ENCODE assay signal across 1 mouse cellular context in the genomic region with DNA sequence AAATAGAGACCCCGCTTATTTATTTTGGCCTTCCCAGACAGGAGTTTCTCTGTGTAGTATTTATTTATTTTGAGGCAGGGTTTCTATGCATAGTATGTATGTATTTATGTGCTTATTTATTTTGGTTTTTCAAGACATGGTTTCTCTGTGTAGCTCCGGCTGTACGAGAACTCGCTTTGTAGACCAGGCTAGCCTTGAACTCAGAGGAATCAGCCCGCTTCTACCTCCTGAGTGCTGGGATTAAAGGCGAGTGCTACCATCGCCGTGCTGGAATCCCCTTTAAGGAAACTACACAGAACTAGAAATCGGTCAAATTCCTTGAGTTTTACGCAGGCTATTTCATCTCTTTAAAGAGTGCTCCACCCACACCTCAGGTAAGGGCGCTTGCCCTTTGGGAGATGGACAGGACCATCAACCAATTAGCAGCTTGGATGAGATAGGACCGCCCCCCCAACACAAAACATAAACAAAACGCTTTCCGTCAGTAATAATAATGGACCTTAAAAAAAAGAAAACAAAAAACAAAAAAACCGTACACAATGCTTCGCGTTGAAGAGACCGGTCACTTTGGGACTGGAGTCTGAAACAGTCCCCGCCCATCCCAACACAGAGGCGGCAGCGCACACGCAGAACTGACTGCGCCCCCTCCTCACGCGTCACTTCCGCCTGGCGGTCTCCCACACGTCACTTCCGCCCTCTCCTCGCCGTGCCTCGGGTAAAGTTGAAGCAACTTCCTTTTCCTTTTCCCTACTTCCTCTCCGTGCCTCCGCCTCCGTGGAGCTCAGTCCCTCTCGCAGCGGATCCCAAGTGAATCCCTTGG.
TF ChIP-seq lines count a peak whose summit lies in the region.

A gene (plus strand): TSS at position 688 of the 820 bp plus-strand sequence.

TF ChIP-seq in MEL, 35 proteins besides CTCF, POLR2A, EP300 and RAD21 (continued from another document):
- peak; percentile 91 for TF ChIP-seq ELF1 (IDR thresholded peaks at IDR 0.05; ENCODE audit: low read depth, low read length)
- TF ChIP-seq CHD2 (IDR thresholded peaks at IDR 0.05; ENCODE audit: low read length), result no peak
- peak; percentile 86; the same call in 1 of the 2 replicates for TF ChIP-seq MAZ (IDR thresholded peaks at IDR 0.05; ENCODE audit: low read depth, low read length)
- TF ChIP-seq POLR2AphosphoS2 (IDR thresholded peaks at IDR 0.05; ENCODE audit: low read length), result peak; percentile 54; the same call in 1 of the 2 replicates
- peak; percentile 90 for TF ChIP-seq SIN3A (IDR thresholded peaks at IDR 0.05; ENCODE audit: low read length)
- TF ChIP-seq POLR2AphosphoS5 (IDR thresholded peaks at IDR 0.05; ENCODE audit: borderline replicate concordance, low read depth, low read length), result no peak
- TF ChIP-seq USF1 (IDR thresholded peaks at IDR 0.05; ENCODE audit: low read depth, low read length), result no peak
- peak; percentile 83 for TF ChIP-seq KAT2A (conservative IDR thresholded peaks at IDR 0.05; ENCODE audit: low read depth, low read length)
- TF ChIP-seq UBTF (IDR thresholded peaks at IDR 0.05; ENCODE audit: borderline replicate concordance, insufficient read depth, low read depth, low read length), result no peak
- TF ChIP-seq CHD1 (IDR thresholded peaks at IDR 0.05; ENCODE audit: low read depth, low read length), result no peak
- no peak for TF ChIP-seq E2F4 (IDR thresholded peaks at IDR 0.05; ENCODE audit: borderline replicate concordance, low read depth, low read length)
- TF ChIP-seq RCOR1 (IDR thresholded peaks at IDR 0.05; ENCODE audit: low read depth, low read length), result no peak
- peak; percentile 82 for TF ChIP-seq NELFE (IDR thresholded peaks at IDR 0.05; ENCODE audit: low read depth, low read length)
- peak; percentile 53; the same call in 1 of the 2 replicates for TF ChIP-seq MXI1 (IDR thresholded peaks at IDR 0.05; ENCODE audit: low read depth, low read length)
- peak; percentile 40; the same call in 1 of the 2 replicates for TF ChIP-seq TBP (IDR thresholded peaks at IDR 0.05; ENCODE audit: low read depth, low read length)
- no peak for TF ChIP-seq ZKSCAN1 (IDR thresholded peaks at IDR 0.05; ENCODE audit: low read depth, low read length)
- no peak for TF ChIP-seq ETS1 (IDR thresholded peaks at IDR 0.05; ENCODE audit: low read depth, low read length)
- TF ChIP-seq ZNF384 (IDR thresholded peaks at IDR 0.05; ENCODE audit: low read depth, low read length), result no peak
